ENCODE assay signal across 19 mouse cellular contexts in the genomic region with DNA sequence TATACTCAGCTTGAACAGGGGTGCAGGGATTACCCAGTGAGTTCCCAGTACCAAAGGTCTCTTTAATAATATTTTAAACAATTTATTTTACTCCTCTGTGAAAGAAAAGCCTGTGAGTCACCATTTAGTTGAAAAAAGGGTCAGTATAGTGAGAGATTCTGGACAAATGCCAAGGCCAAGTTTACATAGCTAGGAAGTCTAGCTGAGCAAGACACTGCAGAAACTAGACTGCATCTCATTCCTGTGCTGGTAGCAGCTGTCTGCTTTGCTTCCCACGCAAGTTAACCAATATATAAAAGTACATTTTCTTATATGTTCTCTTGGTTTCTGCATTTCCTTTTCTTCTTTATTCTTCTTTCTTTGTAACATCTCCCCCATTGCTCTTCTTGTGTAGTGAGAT. TPM values are rescaled to one million over a fixed set of nuclear protein-coding genes. Genes with fewer than 3 reads are reported as not detected.
DNase-seq lines count a peak whose midpoint lies in the region; ATAC-seq and TF ChIP-seq lines count a peak whose summit lies in the region.
"Had no signal": no experiment of that assay in that cellular context is flagged by ENCODE, and none has a peak within 500 bp of the region (broad histone marks: within the 10 kb centered on the region; RNA-seq: fewer than 3 reads in every experiment).

No protein-coding gene starts in this region.

- TF ChIP-seq EP300 in heart, postnatal 0 days (IDR thresholded peaks at IDR 0.05; ENCODE audit: low read depth) = no peak

- TF ChIP-seq CTCF in heart, postnatal 0 days (IDR thresholded peaks at IDR 0.05; ENCODE audit: low read depth) = no peak

- WGBS in heart, postnatal 0 days = 47% methylated on average over 1 of the region's 1 CpGs
- WGBS in lung, embryonic 15.5 days = 16% methylated on average over 1 of the region's 1 CpGs

- no peak for ATAC-seq in heart, postnatal 0 days (ENCODE audit: insufficient read depth, low read depth)
- peak; percentile 81; the same call in 1 of the 2 replicates for ATAC-seq in lung, embryonic 15.5 days (ENCODE audit: borderline replicate concordance, extremely low read depth, low FRiP score, low TSS enrichment)
- ATAC-seq: CD4-positive, CD25-positive, alpha-beta regulatory T cell, adult 4 months; inflammation-experienced regulatory T-cells, adult 6 months had no signal

- H3K9ac ChIP-seq in heart, postnatal 0 days (replicated peaks; ENCODE audit: low read depth, low read length) = no peak overlapping the region
- no peak overlapping the region for H3K9ac ChIP-seq in lung, embryonic 15.5 days

- peak; percentile 47 for DNase-seq in heart, postnatal 0 days (ENCODE audit: low spot score)
- no peak for DNase-seq in heart, postnatal 4 days
- no peak for DNase-seq in lung, adult 18-20 months
- DNase-seq in Muller cell, postnatal 12 days (ENCODE audit: inconsistent ontology term) = peak; percentile 48
- peak; percentile 52 for DNase-seq in lung, postnatal 36 days
- DNase-seq in retina, embryonic 14.5 days (ENCODE audit: low spot score) = no peak
- DNase-seq in gastrocnemius, adult 8-10 months (ENCODE audit: low spot score in 2 of 2) = no peak
- DNase-seq: adrenal gland, adult 8-10 months; cerebellum, postnatal 36 days; heart, adult 11 months; right cerebral cortex, postnatal 14 days; thymus, postnatal 36 days had no signal

- H3K27ac ChIP-seq in heart, postnatal 0 days (ENCODE audit: low read depth) = no peak overlapping the region
- H3K27ac ChIP-seq in lung, embryonic 15.5 days = peak overlapping the region; percentile 57
- H3K27ac ChIP-seq: macrophage had no signal

- no peaks in the 10 kb centered on the region for H3K27me3 ChIP-seq in heart, postnatal 0 days (ENCODE audit: control insufficient read depth, insufficient read depth, low read length)
- no peaks in the 10 kb centered on the region for H3K27me3 ChIP-seq in lung, embryonic 15.5 days

- H3K36me3 ChIP-seq in heart, postnatal 0 days (replicated peaks; ENCODE audit: control insufficient read depth, insufficient read depth, low read length) = no peaks in the 10 kb centered on the region
- H3K36me3 ChIP-seq in lung, embryonic 15.5 days = no peaks in the 10 kb centered on the region

- H3K4me1 ChIP-seq in heart, postnatal 0 days (ENCODE audit: control insufficient read depth, insufficient read depth) = no peaks in the 10 kb centered on the region
- H3K4me1 ChIP-seq in lung, embryonic 15.5 days = peaks cover 31% of the 10 kb centered on the region

- no peaks in the 10 kb centered on the region for H3K9me3 ChIP-seq in heart, postnatal 0 days (replicated peaks; ENCODE audit: control insufficient read depth, low read length)
- no peaks in the 10 kb centered on the region for H3K9me3 ChIP-seq in lung, embryonic 15.5 days

- H3K4me3 ChIP-seq in heart, postnatal 0 days (ENCODE audit: low read depth, low read length) = no peak overlapping the region
- H3K4me3 ChIP-seq in lung, embryonic 15.5 days = no peak overlapping the region

- no peak overlapping the region for H3K4me2 ChIP-seq in heart, postnatal 0 days (ENCODE audit: low read depth, low read length)
- no peak overlapping the region for H3K4me2 ChIP-seq in lung, embryonic 15.5 days

RNA-seq across cellular contexts. Expression of gene Tmem52b, which starts 1.1 kb away (rescaled TPM):
- total RNA-seq in heart, postnatal 0 days (2014; rRNA removed; ENCODE audit: low replicate concordance) = not detected in 2 replicates
- polyA plus RNA-seq in heart, postnatal 0 days (2015; fragmentation: Nextera tagmentation; extraction: Ambion mirVana) = not detected in 2 replicates
- total RNA-seq in heart, postnatal 4 days (2021) = not detected
- 0.19 and 0.27 TPM in 2 replicates for polyA plus RNA-seq in lung, embryonic 15.5 days (2015; fragmentation: Nextera tagmentation; extraction: Ambion mirVana)
- total RNA-seq in gastrocnemius, adult 8-10 months (2022) = not detected
- total RNA-seq: adrenal gland, adult 8-10 months; heart, postnatal 25 days; layer of hippocampus, postnatal 14 days had no signal
- polyA plus RNA-seq: CD4-positive, CD25-positive, alpha-beta regulatory T cell, adult 4 months; inflammation-experienced regulatory T-cells, adult 6 months; limb, embryonic 11.5 days; macrophage had no signal

RNA-seq across cellular contexts. Expression of gene Olr1, which starts 6.4 kb away (rescaled TPM):
- 0.35 and 1.9 TPM in 2 replicates for total RNA-seq in heart, postnatal 0 days (2014; rRNA removed; ENCODE audit: low replicate concordance)
- 0.27 TPM in 2 replicates for polyA plus RNA-seq in heart, postnatal 0 days (2015; fragmentation: Nextera tagmentation; extraction: Ambion mirVana)
- under 1 TPM; 0.26 to 0.41 TPM for total RNA-seq in heart, postnatal 4 days (2021)
- 0.15 TPM in 1 of 2 replicates, not detected in the other for polyA plus RNA-seq in lung, embryonic 15.5 days (2015; fragmentation: Nextera tagmentation; extraction: Ambion mirVana)
- under 1 TPM in 1 of 4 experiments, not detected in 3; 0.48 TPM for total RNA-seq in gastrocnemius, adult 8-10 months (2022)
- total RNA-seq: layer of hippocampus, postnatal 14 days had no signal
- polyA plus RNA-seq: limb, embryonic 11.5 days had no signal

RNA-seq across cellular contexts. Expression of gene Gabarapl1, which starts 19.6 kb away (rescaled TPM):
- 63.3 and 73.2 TPM in 2 replicates for total RNA-seq in heart, postnatal 0 days (2014; rRNA removed; ENCODE audit: low replicate concordance)
- 41.8 and 52.7 TPM in 2 replicates for polyA plus RNA-seq in heart, postnatal 0 days (2015; fragmentation: Nextera tagmentation; extraction: Ambion mirVana)
- 10 to 100 TPM; 40.0 to 40.2 TPM for total RNA-seq in heart, postnatal 4 days (2021)
- 47.0 and 48.2 TPM in 2 replicates for polyA plus RNA-seq in lung, embryonic 15.5 days (2015; fragmentation: Nextera tagmentation; extraction: Ambion mirVana)
- 10 to 100 TPM; 69.2 to 94.1 (median 86.7) TPM for total RNA-seq in gastrocnemius, adult 8-10 months (2022)

Comparison
In these comparisons a context has a peak if more than half of its experiments do, and no peak if none do; other contexts are left out.
1. DNase-seq: peak in heart, postnatal 0 days (single experiment), Muller cell, postnatal 12 days (single experiment) and lung, postnatal 36 days (single experiment); none in heart, postnatal 4 days (single experiment), lung, adult 18-20 months (0 of 2), retina, embryonic 14.5 days (single experiment) and gastrocnemius, adult 8-10 months (0 of 2).